Mouse (Mus musculus) cortical plate, adult 2 months (tissue): ENCODE data around the gene Mettl17.
A peak's percentile ranks its signal among the peaks of the same experiment; 100 is the strongest.
"Not testable (repeated sequence)": the region's sequence is repeated elsewhere in the genome, so short reads cannot be mapped to it uniquely, and the experiment has no call there.

Experiments
- CTCF ChIP-seq: fragments of 200-500 bp; IDR thresholded peaks from 2 replicates; pipeline ENCODE4 v1.5.1; 2011; ENCODE audit warnings: mild to moderate bottlenecking, control low read depth, low read length; ENCODE audit not compliant: insufficient read depth; ENCODE audit errors: extremely low read depth
- POLR2A ChIP-seq: fragments of 200-500 bp; IDR thresholded peaks from 2 replicates; pipeline ENCODE4 v1.6.1; 2011; ENCODE audit warnings: mild to moderate bottlenecking, low read length, control low read depth; ENCODE audit not compliant: insufficient read depth; ENCODE audit errors: extremely low read depth

DNA sequence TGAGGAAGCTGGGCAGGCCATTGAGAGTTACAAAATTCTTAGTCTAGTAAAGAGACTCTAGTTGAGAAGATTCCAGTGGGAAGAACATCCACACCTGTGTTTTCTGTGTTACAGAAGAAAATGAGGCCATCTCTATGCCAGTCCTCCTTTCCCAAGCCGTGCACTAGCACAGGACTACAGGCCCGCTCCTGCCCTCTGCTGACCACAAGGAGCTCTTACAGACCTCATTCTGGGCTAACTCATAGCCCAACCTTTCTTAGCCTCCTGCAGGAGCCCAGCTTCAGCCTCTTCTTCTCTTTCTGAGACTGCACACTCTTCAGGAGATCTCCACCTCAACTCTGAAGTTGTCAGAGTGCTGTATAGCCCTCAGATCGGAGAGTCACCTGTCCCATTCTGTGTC, 33.6 kb upstream of the Mettl17 start:
- not testable (repeated sequence) for TF ChIP-seq POLR2A
- TF ChIP-seq CTCF, result 0 out of 2 replicates have a peak, but pooled peaks have one; percentile 12
